Mouse (Mus musculus): ENCODE results near the gene Hs2st1.

DNA sequence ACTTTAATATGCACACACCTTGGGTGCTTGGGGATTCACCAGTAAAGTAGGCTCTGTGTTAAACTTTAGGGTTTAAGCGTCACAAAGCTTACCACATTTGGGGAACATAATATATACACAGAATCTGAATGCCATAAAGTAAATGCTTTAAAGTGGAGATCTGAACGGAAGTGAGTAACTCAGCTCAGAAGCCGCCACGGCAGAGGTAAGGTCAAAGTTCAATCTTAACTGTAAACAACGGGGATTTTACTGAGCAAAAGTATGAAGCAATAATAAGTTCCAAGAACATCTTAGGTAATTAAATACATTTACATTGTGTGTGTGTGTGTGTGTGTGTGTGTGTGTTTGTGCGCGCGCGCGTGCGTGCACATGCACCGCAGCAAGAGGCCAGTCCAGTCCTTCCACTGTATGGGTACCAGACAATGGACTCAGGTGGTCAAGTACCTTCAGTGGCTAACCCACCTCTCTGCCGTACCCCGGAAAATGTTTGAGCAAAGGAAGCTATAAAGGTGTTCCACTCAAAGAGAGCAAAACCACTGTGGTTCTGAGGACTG lies 123.8 kb downstream of the Hs2st1 start:
- TF ChIP-seq CTCF (IDR thresholded peaks at IDR 0.05; ENCODE audit: borderline replicate concordance, control insufficient read depth, extremely low read depth, insufficient read depth, low read length, poor library complexity) (no peak), POLR2A (IDR thresholded peaks at IDR 0.05; ENCODE audit: control insufficient read depth, extremely low read depth, insufficient read depth, low read length, poor library complexity) (no peak)
